Mouse (Mus musculus): ENCODE measurements around the gene Tpd52l2. TPM values are rescaled to one million over a fixed set of nuclear protein-coding genes. Genes with fewer than 3 reads are reported as not detected.

Tpd52l2 gene
- polyA plus RNA-seq, 1 experiment from 2014 or later = 51.8 TPM

- ATAC-seq (peak; percentile 88), DNase-seq (peak; percentile 93)
- peaks cover 29% of the 10 kb centered on the region for H3K4me1 ChIP-seq (ENCODE audit: insufficient read depth)
Observed at GRCm38 (mm10) chr2:181459153-181459672, 37.7 kb upstream of the Tpd52l2 start, which contains the start of gene Zbtb46. TSS of gene Zbtb46 (minus strand) at chr2:181459426.

GRCm38 (mm10) chr2:181459673-181460621 is 37.0 kb upstream of the Tpd52l2 start:
- peak overlapping the region; percentile 86 for H3K27ac ChIP-seq (ENCODE audit: low read depth)
- H3K4me3 ChIP-seq (ENCODE audit: low read depth, low read length) = peak overlapping the region; percentile 83
- H3K36me3 ChIP-seq (replicated peaks; ENCODE audit: insufficient read depth, low read length) = no peaks in the 10 kb centered on the region
- 2% methylated on average over 63 of the region's 71 CpGs for WGBS (ENCODE audit: insufficient replicate concordance)
- ATAC-seq (peak; percentile 64), DNase-seq (peak; percentile 77)
- H3K4me2 ChIP-seq (ENCODE audit: low read depth, low read length) = peak overlapping the region; percentile 100
- TF ChIP-seq CTCF (IDR thresholded peaks at IDR 0.05; ENCODE audit: low read depth) (no peak; the same call in 1 of the 2 replicates), EP300 (IDR thresholded peaks at IDR 0.05; ENCODE audit: low read depth) (peak; percentile 86)
- peak overlapping the region; percentile 74 for H3K9ac ChIP-seq (replicated peaks)
- no peaks in the 10 kb centered on the region for H3K9me3 ChIP-seq (ENCODE audit: low read length)
- H3K4me1 ChIP-seq (ENCODE audit: insufficient read depth) = peaks cover 29% of the 10 kb centered on the region
- peaks cover 21% of the 10 kb centered on the region for H3K27me3 ChIP-seq (ENCODE audit: insufficient read depth, low read length)

More at GRCm38 (mm10) chr2:181459153-181459672, 37.7 kb upstream of the Tpd52l2 start, which contains the start of gene Zbtb46:
- TF ChIP-seq EP300 (IDR thresholded peaks at IDR 0.05; ENCODE audit: low read depth) = no peak
- no peak for TF ChIP-seq CTCF (IDR thresholded peaks at IDR 0.05; ENCODE audit: low read depth)
- WGBS (ENCODE audit: insufficient replicate concordance) = 4% methylated on average over 5 of the region's 83 CpGs
- Histone ChIP-seq H3K9ac (replicated peaks) (peak within 1 kb of the TSS; percentile 81), H3K4me2 (ENCODE audit: low read depth, low read length) (peak within 1 kb of the TSS; percentile 100), H3K9me3 (ENCODE audit: low read length) (no peaks in the 10 kb centered on the region), H3K36me3 (replicated peaks; ENCODE audit: insufficient read depth, low read length) (no peaks in the 10 kb centered on the region), H3K27me3 (ENCODE audit: insufficient read depth, low read length) (peaks cover 21% of the 10 kb centered on the region), H3K4me3 (ENCODE audit: low read depth, low read length) (peak within 1 kb of the TSS; percentile 83), H3K27ac (ENCODE audit: low read depth) (peak within 1 kb of the TSS; percentile 86)

- Histone ChIP-seq H3K27me3 (ENCODE audit: insufficient read depth, low read length) (peaks cover 21% of the 10 kb centered on the region), H3K9me3 (ENCODE audit: low read length) (no peaks in the 10 kb centered on the region), H3K4me3 (ENCODE audit: low read depth, low read length) (no peak overlapping the region), H3K36me3 (replicated peaks; ENCODE audit: insufficient read depth, low read length) (no peaks in the 10 kb centered on the region), H3K4me2 (ENCODE audit: low read depth, low read length) (no peak overlapping the region), H3K9ac (replicated peaks) (no peak overlapping the region), H3K27ac (ENCODE audit: low read depth) (no peak overlapping the region), H3K4me1 (ENCODE audit: insufficient read depth) (peaks cover 28% of the 10 kb centered on the region)
- WGBS (ENCODE audit: insufficient replicate concordance) = 68% methylated on average over 1 of the region's 1 CpGs
- ATAC-seq (no peak), DNase-seq (no peak)
- TF ChIP-seq CTCF (IDR thresholded peaks at IDR 0.05; ENCODE audit: low read depth) (no peak), EP300 (IDR thresholded peaks at IDR 0.05; ENCODE audit: low read depth) (no peak)
Observed at GRCm38 (mm10) chr2:181461536-181462100, 35.3 kb upstream of the Tpd52l2 start.

- Histone ChIP-seq H3K9ac (replicated peaks) (no peak overlapping the region), H3K27me3 (ENCODE audit: insufficient read depth, low read length) (peaks cover 21% of the 10 kb centered on the region), H3K4me2 (ENCODE audit: low read depth, low read length) (no peak overlapping the region), H3K4me3 (ENCODE audit: low read depth, low read length) (no peak overlapping the region), H3K4me1 (ENCODE audit: insufficient read depth) (peaks cover 22% of the 10 kb centered on the region), H3K27ac (ENCODE audit: low read depth) (no peak overlapping the region), H3K36me3 (replicated peaks; ENCODE audit: insufficient read depth, low read length) (no peaks in the 10 kb centered on the region), H3K9me3 (ENCODE audit: low read length) (no peaks in the 10 kb centered on the region)
- no peak for TF ChIP-seq EP300 (IDR thresholded peaks at IDR 0.05; ENCODE audit: low read depth)
- TF ChIP-seq CTCF (IDR thresholded peaks at IDR 0.05; ENCODE audit: low read depth) = no peak
- DNase-seq (no peak), ATAC-seq (no peak)
- 75% methylated on average over 1 of the region's 1 CpGs for whole genome bisulfite sequencing (ENCODE audit: insufficient replicate concordance)
Observed at GRCm38 (mm10) chr2:181462604-181463003, 34.3 kb upstream of the Tpd52l2 start.

- DNase-seq (peak; percentile 63), ATAC-seq (peak; percentile 14)
- no peak overlapping the region for H3K27ac ChIP-seq (ENCODE audit: low read depth)
- peaks cover 21% of the 10 kb centered on the region for H3K27me3 ChIP-seq (ENCODE audit: insufficient read depth, low read length)
- TF ChIP-seq EP300 (IDR thresholded peaks at IDR 0.05; ENCODE audit: low read depth) (0 out of 2 replicates have a peak, but pooled peaks have one; percentile 25), CTCF (IDR thresholded peaks at IDR 0.05; ENCODE audit: low read depth) (no peak)
- no peaks in the 10 kb centered on the region for H3K36me3 ChIP-seq (replicated peaks; ENCODE audit: insufficient read depth, low read length)
- H3K4me1 ChIP-seq (ENCODE audit: insufficient read depth) = peaks cover 19% of the 10 kb centered on the region
- no peak overlapping the region for H3K4me3 ChIP-seq (ENCODE audit: low read depth, low read length)
- H3K9me3 ChIP-seq (ENCODE audit: low read length) = no peaks in the 10 kb centered on the region
- WGBS (ENCODE audit: insufficient replicate concordance) = 34% methylated on average over 7 of the region's 7 CpGs
- no peak overlapping the region for H3K4me2 ChIP-seq (ENCODE audit: low read depth, low read length)
- H3K9ac ChIP-seq (replicated peaks) = no peak overlapping the region
Observed at GRCm38 (mm10) chr2:181463008-181463738, 33.8 kb upstream of the Tpd52l2 start.
